Mouse (Mus musculus) lung, embryonic 16.5 days (tissue): ENCODE data around the gene Endog. TPM values are rescaled to one million over a fixed set of nuclear protein-coding genes. Genes with fewer than 3 reads are reported as not detected.

Source experiments
- ATAC-seq: fragments of 200-750 bp; cut with Nextera tagmentation; 2 replicates; pipeline ENCODE4 v1.8.0; 2017; ENCODE audit warnings: low read depth, mild to moderate bottlenecking, moderate library complexity
- H3K27ac ChIP-seq: fragments of 300-500 bp; sonication (generic); 2 replicates; pipeline ENCODE4 v1.5.1; 2014; ENCODE audit warnings: mild to moderate bottlenecking, control low read depth, low read length
- H3K27me3 ChIP-seq: fragments of 300-500 bp; sonication (generic); 2 replicates; pipeline ENCODE4 v1.6.1; 2014; ENCODE audit warnings: low read depth, low read length, mixed read lengths; ENCODE audit not compliant: control insufficient read depth, insufficient read depth
- H3K36me3 ChIP-seq: fragments of 300-500 bp; sonication (generic); 2 replicates; pipeline ENCODE4 v1.6.1; 2014; ENCODE audit warnings: low read length; ENCODE audit not compliant: control insufficient read depth, insufficient read depth
- H3K4me1 ChIP-seq: fragments of 300-500 bp; sonication (generic); replicated peaks from 2 replicates; pipeline ENCODE4 v1.6.1; 2014; ENCODE audit warnings: low read length, mixed read lengths; ENCODE audit not compliant: control insufficient read depth, insufficient read depth
- H3K4me2 ChIP-seq: fragments of 300-500 bp; sonication (generic); 2 replicates; pipeline ENCODE4 v1.6.1; 2014; ENCODE audit warnings: low read depth, low read length, control low read depth
- H3K4me3 ChIP-seq: fragments of 300-500 bp; sonication (generic); 2 replicates; pipeline ENCODE4 v1.5.1; 2014; ENCODE audit warnings: mild to moderate bottlenecking, low read length, control low read depth
- H3K9ac ChIP-seq: fragments of 300-500 bp; sonication (generic); 2 replicates; pipeline ENCODE4 v1.6.1; 2014; ENCODE audit warnings: low read length, control low read depth
- H3K9me3 ChIP-seq: fragments of 300-500 bp; sonication (generic); 2 replicates; pipeline ENCODE4 v1.6.1; 2016; ENCODE audit warnings: low read length; ENCODE audit not compliant: control insufficient read depth
- WGBS: fragments of 180-500 bp; shearing (Covaris S2); extraction: QIAGEN DNeasy Blood & Tissue Kit; methylation state at CpG from one replicate; pipeline ENCODE4 v1.1.7; 2014; 5-methylcytosine and 5-hydroxymethylcytosine counted together
- polyA plus RNA-seq: library from polyadenylated mRNA; unstranded; fragments of >200 nt; fragmentation: Nextera tagmentation; extraction: Ambion mirVana; gene quantifications from 2 replicates; pipeline ENCODE4 v1.2.1, GENCODE M21; 2015

Endog gene
- polyA plus RNA-seq, 1 experiment from 2014 or later = 13.3 TPM

- WGBS = 81% methylated on average over 3 of the region's 3 CpGs
- Histone ChIP-seq H3K4me1 (no peaks in the 10 kb centered on the region), H3K36me3 (no peaks in the 10 kb centered on the region), H3K27ac (no peak overlapping the region), H3K9me3 (no peaks in the 10 kb centered on the region), H3K27me3 (no peaks in the 10 kb centered on the region), H3K4me3 (no peak overlapping the region), H3K4me2 (no peak overlapping the region), H3K9ac (no peak overlapping the region)
- no peak for ATAC-seq
Measured at GRCm38 (mm10) chr2:30214745-30215144, 43.5 kb downstream of the Endog start.

- H3K9me3 ChIP-seq = no peaks in the 10 kb centered on the region
- H3K4me1 ChIP-seq = no peaks in the 10 kb centered on the region
- no peaks in the 10 kb centered on the region for H3K27me3 ChIP-seq
- H3K4me3 ChIP-seq = no peak overlapping the region
- no peaks in the 10 kb centered on the region for H3K36me3 ChIP-seq
- H3K9ac ChIP-seq = no peak overlapping the region
- H3K4me2 ChIP-seq = no peak overlapping the region
- WGBS = 51% methylated on average over 6 of the region's 6 CpGs
- 0 out of 2 replicates have a peak overlapping the region, but pooled peaks have one; percentile 6 for H3K27ac ChIP-seq
- no peak for ATAC-seq
Measured at GRCm38 (mm10) chr2:30215493-30215892, 44.2 kb downstream of the Endog start.

GRCm38 (mm10) chr2:30216293-30216692 lies 45.0 kb downstream of the Endog start:
- no peaks in the 10 kb centered on the region for H3K27me3 ChIP-seq
- H3K27ac ChIP-seq = no peak overlapping the region
- H3K36me3 ChIP-seq = no peaks in the 10 kb centered on the region
- no peaks in the 10 kb centered on the region for H3K4me1 ChIP-seq
- no peaks in the 10 kb centered on the region for H3K9me3 ChIP-seq
- no peak for ATAC-seq
- H3K9ac ChIP-seq = no peak overlapping the region
- 93% methylated on average over 5 of the region's 5 CpGs for WGBS
- H3K4me2 ChIP-seq = no peak overlapping the region
- H3K4me3 ChIP-seq = no peak overlapping the region

Other genes with a start within 250 kb of the Endog start
- 70.4 and 70.9 TPM in 2 replicates for gene Gle1, start 236.1 kb upstream of the Endog start, polyA plus RNA-seq
- 98.4 and 109 TPM in 2 replicates for gene Sptan1, start 205.9 kb upstream of the Endog start, polyA plus RNA-seq
- gene Wdr34, start 122.6 kb upstream of the Endog start, polyA plus RNA-seq = 29.4 and 32.9 TPM in 2 replicates
- gene Set, start 114.1 kb upstream of the Endog start, polyA plus RNA-seq = 350 and 369 TPM in 2 replicates
- gene Pkn3, start 93.8 kb upstream of the Endog start, polyA plus RNA-seq = 14.2 and 16.7 TPM in 2 replicates
- 32.0 and 33.5 TPM in 2 replicates for gene Zdhhc12, start 77.8 kb upstream of the Endog start, polyA plus RNA-seq
- gene Zer1, start 46.9 kb upstream of the Endog start, polyA plus RNA-seq = 6.1 and 7.8 TPM in 2 replicates
- 5.2 and 5.7 TPM in 2 replicates for gene Tbc1d13, start 37.7 kb upstream of the Endog start, polyA plus RNA-seq
- 66.6 TPM in 2 replicates for gene Spout1, start 7.0 kb downstream of the Endog start, polyA plus RNA-seq
- gene Kyat1, start 34.4 kb downstream of the Endog start, polyA plus RNA-seq = 12.7 and 12.9 TPM in 2 replicates
- gene Lrrc8a, start 66.2 kb downstream of the Endog start, polyA plus RNA-seq = 41.9 and 42.0 TPM in 2 replicates
- 0.16 and 0.18 TPM in 2 replicates for gene Gm28035, start 69.1 kb downstream of the Endog start, polyA plus RNA-seq
- 7.4 and 8.2 TPM in 2 replicates for gene Phyhd1, start 94.7 kb downstream of the Endog start, polyA plus RNA-seq
- gene Gm28038, start 109.5 kb downstream of the Endog start, polyA plus RNA-seq = not detected in 2 replicates
- gene Dolk, start 114.8 kb downstream of the Endog start, polyA plus RNA-seq = 30.3 and 31.4 TPM in 2 replicates
- gene Nup188, start 114.9 kb downstream of the Endog start, polyA plus RNA-seq = 30.5 and 33.6 TPM in 2 replicates
- gene Sh3glb2, start 187.8 kb downstream of the Endog start, polyA plus RNA-seq = 81.5 and 83.9 TPM in 2 replicates
- gene Miga2, start 192.7 kb downstream of the Endog start, polyA plus RNA-seq = 23.4 and 24.8 TPM in 2 replicates
- gene Dolpp1, start 220.8 kb downstream of the Endog start, polyA plus RNA-seq = 49.6 and 52.6 TPM in 2 replicates
- 39.3 and 42.4 TPM in 2 replicates for gene Crat, start 244.3 kb downstream of the Endog start, polyA plus RNA-seq
- gene Ptpa, start 244.5 kb downstream of the Endog start, polyA plus RNA-seq = 163 TPM in 2 replicates